Mouse (Mus musculus) frontal cortex, adult 2 months (tissue): ENCODE results near the gene Pip5kl1. TPM values are rescaled to one million over a fixed set of nuclear protein-coding genes. Genes with fewer than 3 reads are reported as not detected.

ENCODE experiments used
- DNase-seq, 2 experiments: peaks; one replicate each; pipeline ENCODE4 v3.0.0; 2022; ENCODE audit warnings: low spot score in 1 of 2; ENCODE audit errors: extremely low spot score in 1 of 2
- polyA plus RNA-seq: library from polyadenylated mRNA; depleted of rRNA; stranded (reverse); fragments of >200 nt; gene quantifications from 2 replicates; pipeline ENCODE4 v1.2.3, GENCODE M21; 2012

Pip5kl1 gene
- polyA plus RNA-seq, 1 experiment: 22.7 TPM

DNA sequence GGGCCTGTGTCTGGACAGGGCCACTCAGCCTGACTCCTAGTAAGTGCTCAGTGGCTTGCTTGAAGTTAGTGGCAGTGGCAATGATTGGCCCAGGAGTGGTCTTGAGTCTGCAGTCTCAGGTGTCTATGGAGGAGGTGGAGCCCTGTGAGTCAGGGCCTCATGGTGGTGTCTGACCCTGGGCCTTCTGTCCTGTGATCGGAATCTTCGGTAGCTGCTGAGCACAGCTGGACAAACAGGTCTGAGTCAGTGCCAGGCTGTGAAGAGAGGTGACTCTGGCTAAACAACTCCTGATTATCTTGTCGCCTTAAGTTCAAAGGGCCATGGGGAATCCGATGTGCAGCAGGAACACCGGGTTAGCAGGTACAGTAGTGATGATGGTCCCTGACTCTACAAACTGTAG, 27.2 kb upstream of the Pip5kl1 start:
- DNase-seq: no peak

DNA sequence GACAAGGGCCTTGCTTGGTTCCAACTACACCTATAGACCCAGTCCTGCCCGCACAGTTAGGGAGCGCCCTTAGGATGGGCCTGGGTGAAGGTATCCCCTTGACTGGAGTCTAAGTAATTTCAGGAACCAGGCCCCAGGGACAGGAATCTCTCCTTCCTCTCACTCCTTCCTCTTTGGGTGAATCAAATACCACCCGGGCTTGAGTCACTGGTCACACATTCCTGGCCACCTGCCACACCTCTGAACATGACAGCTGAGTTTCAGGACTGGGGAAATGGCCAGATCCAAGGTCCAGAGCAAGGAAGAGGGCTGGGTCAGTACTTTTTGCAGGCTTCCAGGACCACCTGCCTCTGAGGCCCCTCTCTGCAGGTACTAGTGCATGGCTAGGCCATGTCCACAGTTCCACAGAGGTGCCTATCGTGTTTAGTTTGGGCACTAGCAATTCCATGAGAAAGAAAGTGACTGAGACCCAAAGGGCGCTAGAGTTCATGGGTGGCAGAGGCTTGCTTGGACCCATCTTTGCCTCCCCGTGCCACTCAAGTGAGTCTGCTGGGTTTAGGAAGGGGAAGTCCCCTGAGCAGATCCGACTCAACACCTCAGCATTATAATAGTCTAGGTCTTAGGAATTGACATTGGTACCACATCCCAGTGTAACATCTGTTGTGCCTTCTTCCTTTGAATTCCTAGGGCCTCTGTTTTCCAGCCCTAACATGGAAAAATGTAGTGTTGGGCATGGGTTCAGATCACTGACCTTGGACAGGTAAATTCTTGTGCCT, 26.4 kb upstream of the Pip5kl1 start:
- no peak for DNase-seq

DNA sequence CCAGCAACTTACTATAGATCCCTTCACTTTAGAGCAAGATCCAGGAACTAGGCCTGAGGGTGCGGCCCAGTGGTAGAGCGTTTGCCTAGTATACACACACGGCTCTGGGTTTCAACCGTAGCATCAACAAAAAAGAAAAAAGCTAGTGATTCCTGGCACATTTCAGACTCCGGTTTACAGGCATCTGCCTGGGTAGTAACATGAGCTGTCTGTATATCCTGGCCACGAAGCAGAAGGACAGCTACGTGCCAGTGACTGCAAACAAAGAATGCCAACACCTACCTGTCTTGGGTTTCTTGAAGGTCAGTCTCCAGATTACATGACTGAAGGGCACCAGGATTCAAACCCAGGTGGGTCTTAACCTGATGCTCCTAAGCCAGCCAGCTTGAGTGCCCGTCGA, 25.4 kb upstream of the Pip5kl1 start:
- DNase-seq: no peak

DNA sequence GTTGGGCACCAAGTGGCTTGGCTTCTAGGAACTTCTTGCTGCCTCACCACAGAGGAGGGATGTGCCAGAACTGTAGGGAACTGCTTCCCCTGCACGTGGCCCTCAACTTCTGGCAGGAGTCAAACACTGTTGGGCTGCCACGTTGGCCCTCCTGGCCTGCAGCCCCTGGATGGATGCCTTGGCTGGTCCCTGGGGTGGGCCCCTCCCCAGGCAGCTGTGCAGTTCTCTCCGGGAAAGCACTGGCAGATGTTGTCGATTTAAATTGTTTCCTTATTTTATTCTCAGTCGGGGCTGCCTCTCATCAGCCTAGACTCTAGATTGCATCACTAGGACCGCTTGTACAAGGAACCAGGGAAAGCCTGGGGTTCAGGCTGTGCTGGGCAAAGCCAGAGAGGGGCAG, 24.8 kb upstream of the Pip5kl1 start:
- no peak for DNase-seq

DNA sequence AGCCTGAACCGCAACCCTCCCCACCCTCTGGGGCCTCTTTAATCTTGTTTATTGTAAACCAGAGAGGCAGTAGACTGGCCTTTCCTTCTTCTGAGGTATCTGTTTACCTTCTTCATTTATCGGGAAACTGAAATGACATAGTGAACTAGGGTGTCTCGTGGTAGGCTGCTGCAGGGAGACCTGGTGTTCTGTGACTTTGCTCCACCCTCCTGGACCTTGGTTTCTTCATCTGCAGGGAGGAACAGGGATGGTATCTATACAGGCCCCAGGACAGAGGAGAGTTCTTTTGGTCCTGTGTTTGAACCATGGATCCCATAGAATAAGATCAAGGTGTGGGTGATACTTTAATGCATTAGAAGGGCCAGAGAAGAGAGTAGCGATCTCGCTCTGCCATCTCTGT, 23.4 kb upstream of the Pip5kl1 start:
- no peak for DNase-seq

DNA sequence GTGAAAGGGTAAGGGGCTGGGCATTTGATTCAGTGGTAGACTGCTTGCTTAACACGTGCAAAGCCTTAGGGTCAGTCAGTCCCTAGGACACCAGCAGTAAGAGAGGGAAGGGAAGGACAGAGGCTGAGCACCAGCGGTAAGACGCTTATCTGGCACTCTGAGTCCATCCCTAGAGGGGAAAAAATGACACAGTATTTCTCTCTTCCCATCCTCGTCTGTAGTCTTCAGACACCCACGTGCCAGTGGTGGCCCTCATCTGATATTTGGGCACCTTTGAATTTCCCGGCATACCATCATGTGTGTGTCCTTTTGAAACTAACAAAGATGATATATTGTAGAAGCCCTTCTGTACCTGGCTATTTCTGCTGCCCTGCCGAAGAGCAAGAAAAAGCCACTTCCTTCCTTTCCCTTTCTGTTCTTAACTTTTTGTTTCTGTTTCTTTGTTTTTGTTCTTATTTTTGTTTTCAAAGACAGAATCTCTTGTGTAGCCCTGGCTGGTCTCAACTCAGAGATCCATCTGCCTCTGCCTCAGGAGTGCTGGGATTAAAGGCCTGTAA, 20.9 kb upstream of the Pip5kl1 start:
- DNase-seq: no peak

DNA sequence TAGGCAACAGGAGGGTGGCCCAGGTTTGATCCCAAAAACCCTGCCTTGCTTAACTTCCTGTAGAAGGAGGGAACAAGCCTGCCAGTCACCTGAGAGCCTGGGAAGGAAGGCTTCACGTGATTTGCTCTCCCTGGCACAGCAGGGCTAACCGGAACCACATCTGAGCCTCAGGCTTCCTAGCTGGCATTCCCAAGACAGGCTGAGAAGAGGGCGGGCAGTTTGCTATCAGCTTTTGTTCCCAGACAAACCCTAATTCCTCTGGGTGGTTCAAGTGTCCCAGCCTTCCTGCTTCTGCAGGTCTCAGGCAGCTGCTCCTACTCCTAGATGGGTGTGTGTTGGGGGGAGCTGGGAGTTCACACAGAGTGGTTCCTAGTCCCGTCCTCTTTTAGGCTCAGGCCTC, 19.1 kb upstream of the Pip5kl1 start:
- DNase-seq: no peak

DNA sequence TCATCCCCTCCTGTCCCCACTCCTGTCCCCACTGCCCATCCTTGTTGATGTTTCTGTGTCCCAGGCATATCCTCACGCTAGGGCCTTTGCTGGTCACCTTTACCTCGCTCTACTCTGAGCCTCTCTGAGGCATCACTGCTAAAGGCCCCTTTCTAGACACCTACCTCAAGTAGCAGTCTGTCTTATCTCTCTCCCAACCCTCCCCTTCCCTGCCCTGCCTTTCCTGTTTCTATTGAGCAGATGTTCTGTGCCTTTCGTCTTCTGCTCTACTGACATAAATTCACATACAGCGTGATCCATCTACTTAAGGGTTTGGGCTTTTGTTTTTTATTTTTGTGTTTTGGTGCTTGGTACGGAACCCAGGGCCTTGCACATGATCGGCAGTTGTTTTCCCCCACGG, 18.6 kb upstream of the Pip5kl1 start:
- no peak for DNase-seq

DNA sequence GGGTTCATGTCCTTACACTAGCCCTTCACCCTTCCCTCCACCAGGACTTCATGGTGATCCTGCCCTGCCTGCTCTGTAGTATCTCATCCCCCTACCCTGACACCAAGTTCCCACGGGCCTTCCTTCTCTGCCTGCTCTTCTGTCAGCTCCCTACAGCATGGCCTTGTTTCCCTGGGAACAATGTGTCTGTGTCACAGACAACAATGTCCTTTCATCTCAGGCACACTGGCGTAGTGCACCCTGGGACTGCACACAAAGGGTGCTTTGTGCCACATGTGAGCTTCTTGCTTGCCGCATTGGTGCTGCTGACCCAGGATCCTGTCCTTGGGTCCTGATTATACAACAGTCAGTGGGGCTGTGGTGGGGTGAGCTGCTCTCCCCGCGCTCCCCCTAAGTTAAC, 15.0 kb upstream of the Pip5kl1 start:
- peak in 1 of 2 experiments; percentile 57 for DNase-seq

DNA sequence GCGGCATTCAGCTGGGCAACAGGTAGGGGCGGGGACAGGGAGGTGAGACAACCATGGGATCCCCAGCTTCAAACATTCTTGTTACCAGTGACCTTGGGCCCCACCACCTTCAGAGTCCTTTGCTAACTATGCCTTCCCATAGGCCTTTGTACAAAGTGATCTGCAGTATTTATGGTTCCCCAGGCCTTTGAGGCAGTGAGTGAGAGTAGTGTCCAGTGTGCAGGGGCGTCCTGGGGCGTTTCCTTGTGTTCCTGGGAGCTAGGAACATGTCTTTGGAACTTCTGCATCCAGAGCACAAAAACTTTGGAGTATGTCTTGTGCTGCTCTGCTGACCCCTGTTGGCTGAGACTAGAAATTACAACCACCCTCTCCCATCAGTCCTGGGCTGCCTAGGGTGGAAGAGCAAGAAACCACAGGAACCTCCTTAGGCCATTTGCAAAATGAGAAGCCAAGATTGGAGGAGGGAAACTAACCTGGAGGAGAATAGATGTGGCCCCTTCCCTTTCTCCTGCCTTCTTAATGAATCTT, 8.0 kb upstream of the Pip5kl1 start:
- DNase-seq: peak in 1 of 2 experiments; percentile 84

DNA sequence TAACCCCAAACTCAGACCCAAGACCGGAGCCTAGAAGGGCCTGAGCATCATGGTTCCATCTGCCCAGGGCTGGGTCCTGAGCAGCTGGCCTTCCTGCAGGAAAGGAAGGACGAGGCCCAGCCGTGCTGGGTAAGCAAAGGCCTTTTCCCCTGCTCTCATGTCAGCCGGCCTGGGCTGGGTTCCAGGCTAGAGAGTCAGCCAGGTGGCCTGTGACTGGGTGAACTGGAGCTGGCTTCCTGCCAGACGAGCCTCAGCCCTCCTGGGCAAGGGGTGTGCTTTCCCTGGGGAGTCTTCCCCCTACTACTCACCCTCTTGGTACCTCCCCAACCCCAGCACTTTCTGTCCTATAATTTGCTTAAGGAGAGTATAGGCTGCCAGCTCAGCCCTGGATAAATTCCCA, 6.4 kb upstream of the Pip5kl1 start:
- DNase-seq: no peak

DNA sequence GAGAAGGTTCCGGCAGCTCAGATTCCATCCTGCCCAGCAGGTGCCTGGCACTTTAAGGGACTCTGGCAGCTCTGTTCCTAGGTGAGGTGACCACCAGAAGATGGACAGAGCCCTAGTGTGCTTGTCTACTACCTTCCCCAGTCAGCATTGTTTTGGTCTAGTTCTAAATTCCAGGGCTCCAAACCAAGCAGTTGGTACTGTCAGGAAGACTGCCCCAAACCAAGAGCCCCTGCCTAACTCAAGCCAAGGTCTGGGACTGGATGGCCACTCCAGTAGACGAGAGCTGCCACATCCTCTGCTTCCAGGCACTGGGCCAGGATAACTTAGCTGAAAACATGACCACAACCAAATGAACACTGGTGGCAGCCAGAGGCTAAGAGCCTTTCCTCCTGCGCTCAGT, 5.7 kb upstream of the Pip5kl1 start:
- DNase-seq: no peak

DNA sequence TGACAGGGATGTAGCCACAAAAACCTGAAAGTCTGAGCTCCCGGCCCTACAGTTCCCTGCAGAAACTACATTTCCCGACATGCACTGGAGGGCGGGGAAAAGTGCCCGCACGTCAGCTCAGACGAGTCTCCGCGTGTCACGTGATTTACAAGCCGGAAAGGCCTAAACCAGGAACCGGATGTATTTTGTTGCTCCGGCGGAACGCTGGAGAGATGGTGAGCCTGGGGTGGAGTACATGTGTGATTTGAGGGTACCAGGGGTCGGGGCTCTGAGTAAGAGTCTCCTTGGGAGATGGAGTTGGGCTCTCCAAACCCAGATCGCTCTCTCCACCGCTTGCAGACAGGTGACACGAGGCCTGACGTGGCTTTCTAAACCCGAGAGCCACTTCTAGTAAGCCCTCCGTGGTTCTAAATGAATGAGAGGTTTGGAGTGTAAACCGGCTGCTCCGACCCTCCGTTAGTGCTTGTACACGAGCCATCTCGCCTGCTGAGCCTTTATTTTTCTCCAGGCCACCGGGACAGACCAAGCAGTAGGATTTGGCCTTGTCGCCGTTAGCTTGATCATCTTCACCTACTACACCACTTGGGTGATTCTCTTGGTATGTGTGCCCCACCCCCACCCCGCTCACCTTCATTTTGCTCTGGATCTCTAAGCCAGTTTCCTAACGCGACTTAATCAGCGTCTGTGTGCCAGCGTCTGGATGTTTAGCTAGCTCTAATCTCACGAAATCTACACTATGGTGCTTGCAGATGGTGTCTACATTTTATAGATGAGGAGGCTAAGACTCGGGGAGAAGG, 3.7 kb upstream of the Pip5kl1 start, which contains the start of gene Dpm2:
TSS of gene Dpm2 (plus strand) at position 161 of the 797 bp plus-strand sequence.
- DNase-seq: peak; percentile 91 to 96

DNA sequence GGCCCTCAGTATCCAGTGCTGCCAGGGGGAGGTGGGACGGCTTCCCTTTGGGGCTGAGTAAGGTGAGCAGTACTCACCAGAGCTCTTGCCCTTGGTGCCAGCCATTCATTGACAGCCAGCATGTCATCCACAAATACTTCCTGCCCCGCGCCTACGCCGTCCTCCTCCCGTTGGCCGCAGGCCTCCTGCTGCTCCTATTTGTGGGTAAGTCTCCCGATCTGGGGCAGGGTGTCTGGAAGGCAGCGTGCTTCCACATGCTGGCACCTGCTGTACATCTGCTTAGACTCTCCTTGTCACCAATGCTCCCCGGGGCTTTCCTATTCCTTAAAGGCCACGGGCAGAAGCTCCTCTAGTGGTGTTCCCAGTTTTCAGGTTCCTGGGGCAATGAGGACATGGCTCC, 2.4 kb upstream of the Pip5kl1 start:
- DNase-seq: no peak

DNA sequence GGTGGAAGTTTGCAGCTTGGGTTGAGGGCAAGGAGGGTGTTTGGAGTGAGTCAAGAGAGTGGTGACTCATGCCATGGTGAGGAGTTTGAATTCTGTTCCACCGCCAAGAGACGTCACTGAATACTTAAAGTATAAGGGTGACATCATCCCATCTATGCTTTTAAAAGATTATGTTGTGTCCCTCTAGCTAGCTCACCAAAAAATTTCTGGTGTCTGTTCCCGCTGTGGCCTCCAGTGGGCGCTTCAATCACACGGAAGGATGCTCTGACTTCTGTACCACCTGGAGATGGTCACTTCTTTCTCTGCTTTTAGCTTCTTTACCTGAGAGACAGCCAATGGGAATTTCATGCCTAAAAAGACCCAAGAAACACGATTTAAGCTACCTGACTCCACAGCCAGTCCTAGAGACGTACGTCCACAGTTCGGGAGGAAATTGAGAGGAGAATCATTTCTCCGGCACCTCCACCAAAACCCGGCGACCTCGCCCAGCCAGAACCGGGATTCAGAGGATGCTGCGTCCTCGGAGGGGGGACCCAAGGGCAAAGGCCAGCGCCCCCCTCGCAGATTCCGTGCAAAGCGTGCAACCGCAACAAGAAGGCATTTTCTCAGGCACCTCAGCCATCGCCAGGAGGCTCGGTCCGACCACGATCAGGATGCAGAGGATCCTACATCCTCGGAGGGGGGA, 446 bp downstream of the Pip5kl1 start:
- peak; percentile 70 to 94 for DNase-seq

DNA sequence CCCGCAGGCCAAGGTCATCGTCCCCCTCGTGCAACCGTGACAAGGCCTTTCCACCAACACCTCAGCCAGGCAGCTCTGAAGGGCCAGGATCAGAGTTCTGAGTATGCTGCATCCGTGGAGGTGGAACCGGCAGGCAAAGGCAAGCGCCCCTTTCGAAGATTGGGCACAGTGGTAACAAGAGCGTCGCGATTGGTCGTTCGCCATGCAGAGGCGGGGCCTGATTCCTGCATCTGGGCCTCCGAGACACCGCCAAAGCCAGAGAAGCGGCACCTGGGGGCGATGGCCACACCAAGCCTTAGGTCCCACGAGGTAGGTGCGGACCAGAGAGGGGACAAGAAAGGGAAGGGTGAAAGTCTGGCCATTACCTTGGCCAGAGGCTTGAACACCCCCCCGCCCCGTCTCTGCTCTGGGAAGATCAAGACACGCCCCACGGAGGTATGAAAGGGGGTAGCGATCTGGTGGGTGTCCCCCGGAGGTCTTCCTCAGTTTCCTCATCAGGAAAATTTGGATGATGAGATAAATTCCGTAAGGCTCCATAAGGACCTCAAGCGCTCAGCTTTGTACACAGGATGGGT, 1.1 kb downstream of the Pip5kl1 start, which contains the start of gene 9430097D07Rik:
TSS of gene 9430097D07Rik (minus strand) at position 99 of the 575 bp plus-strand sequence.
- peak; percentile 55 to 84 for DNase-seq

DNA sequence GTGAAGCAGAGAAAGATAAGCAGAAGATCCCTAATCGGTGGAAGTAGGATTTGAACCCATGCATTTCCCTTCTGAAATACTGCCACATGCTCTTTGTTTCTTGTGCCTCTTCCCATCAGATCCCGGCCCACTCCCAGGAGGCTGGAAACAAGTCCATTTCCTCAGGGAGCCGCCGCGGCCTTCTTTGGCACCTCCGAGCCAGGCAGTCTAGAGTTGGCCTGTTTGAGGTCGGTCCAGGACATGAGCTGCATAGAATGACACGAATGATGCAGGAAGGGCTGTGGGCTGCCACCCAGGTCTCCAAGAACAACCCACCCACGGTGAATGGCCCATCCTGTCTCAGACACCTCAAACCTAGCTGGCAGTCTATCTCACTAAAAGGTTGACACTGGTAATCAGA, 1.9 kb downstream of the Pip5kl1 start:
- no peak for DNase-seq

DNA sequence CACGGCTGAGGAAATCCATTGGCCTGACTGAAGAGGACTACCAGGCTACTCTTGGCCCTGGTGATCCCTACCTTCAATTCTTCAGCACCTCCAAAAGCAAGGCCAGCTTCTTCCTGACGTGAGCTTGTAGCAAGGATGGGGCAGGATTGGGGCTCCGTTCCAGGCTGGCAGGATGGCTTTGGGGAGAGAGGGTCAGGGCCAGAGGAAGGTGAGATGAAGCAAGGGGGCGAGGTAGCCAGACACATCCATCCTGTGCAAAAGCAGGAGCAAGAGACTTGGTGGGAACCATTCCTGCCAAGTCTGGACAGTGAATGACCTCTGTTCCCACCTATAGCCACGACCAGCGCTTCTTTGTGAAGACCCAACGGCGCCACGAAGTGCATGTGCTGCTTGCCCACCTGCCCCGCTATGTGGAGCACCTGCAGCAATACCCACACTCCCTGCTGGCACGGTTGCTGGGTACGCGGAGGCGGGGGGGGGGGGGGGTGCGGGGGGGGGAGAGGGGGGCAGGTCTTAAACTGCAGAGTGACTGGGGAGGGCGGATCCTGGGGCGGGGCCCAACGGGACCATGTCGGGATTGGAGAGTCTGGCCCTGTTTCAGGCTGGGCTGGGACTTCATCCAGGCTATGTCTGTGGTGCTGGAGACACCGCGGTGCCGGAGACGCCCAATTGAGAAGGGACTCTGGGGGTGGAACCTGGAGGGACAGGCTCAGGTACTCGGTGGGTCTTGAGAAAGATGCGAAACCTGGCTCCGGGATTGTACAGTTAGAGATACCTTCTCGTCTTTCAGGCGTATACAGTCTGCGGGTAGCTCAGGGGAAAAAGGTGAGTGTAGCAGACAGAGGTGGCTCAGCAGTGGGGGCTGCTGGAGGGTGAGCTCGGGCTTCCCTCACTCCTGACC, 3.8 kb downstream of the Pip5kl1 start:
- peak in 1 of 2 experiments; percentile 62 for DNase-seq

DNA sequence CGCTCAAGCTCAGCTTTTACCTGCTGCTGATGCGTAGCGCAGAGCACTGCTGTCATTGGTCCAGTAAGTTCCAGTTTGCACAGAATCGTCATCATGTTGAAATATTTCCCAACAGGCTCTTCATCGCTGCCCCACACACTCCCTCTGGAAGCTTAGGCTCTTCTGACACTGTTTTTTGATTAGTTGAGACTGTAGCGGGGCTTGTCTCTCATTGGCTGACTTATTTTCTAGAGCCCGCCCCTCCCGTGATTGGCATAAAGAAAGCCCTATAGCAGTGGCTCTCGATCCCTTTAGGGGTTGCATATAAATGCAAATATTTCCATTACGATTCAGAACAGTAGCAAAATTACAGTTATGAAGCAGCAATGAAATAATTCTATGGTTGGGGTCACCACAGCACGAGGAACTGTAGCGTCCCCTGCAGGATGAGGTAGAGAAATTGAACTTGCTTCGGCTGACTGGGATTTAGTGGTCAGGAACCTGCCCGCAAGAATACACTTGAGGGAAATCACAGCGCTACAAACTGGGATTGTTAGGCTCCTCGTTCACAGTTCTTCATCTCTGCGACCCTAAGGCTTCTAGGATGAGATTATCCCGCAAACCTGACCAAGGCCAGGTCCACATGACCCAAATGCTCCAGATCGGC, 7.0 kb downstream of the Pip5kl1 start:
- DNase-seq: peak; percentile 71 to 90
